Mouse (Mus musculus): ENCODE results near the gene Pdss2. TPM values are rescaled to one million over a fixed set of nuclear protein-coding genes. Genes with fewer than 3 reads are reported as not detected.
A peak's percentile ranks its signal among the peaks of the same experiment; 100 is the strongest.

Gene Pdss2
- polyA plus RNA-seq, 1 experiment from 2014 or later = 16.5 TPM

DNA sequence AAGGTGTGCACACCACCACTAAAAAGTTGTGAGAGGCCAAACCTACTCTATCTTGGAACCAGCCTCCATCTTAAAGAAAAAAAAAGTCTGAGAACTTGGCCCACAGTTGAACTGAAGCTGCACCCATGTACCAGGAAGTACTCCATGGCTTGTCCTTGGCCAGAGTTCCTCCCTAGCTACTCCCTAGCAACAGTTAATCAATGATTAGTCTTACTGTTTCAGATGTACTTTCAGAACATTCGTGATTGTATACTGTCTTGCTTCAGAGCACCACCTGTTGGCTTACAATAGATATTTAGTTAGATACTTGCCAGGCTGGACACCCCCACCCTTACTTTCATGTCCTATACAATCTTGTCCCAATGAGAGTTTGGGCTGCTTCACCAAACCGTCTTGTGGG is 50.0 kb downstream of the Pdss2 start:
- H3K36me3 ChIP-seq (ENCODE audit: control insufficient read depth, insufficient read depth, low read length) = no peaks in the 10 kb centered on the region
- peak; percentile 98 for ATAC-seq
- no peak overlapping the region for H3K9ac ChIP-seq (ENCODE audit: low read depth, low read length)
- no peaks in the 10 kb centered on the region for H3K9me3 ChIP-seq (ENCODE audit: control insufficient read depth, low read length)
- WGBS = 65% methylated on average over 2 of the region's 2 CpGs
- no peak overlapping the region for H3K4me2 ChIP-seq (ENCODE audit: low read depth, low read length)
- peak overlapping the region; percentile 57 for H3K27ac ChIP-seq (ENCODE audit: low read length)
- H3K4me3 ChIP-seq (ENCODE audit: low read length) = no peak overlapping the region
- peaks cover 3% of the 10 kb centered on the region for H3K4me1 ChIP-seq (ENCODE audit: control insufficient read depth, insufficient read depth, low read length)
- H3K27me3 ChIP-seq (replicated peaks; ENCODE audit: control insufficient read depth, insufficient read depth, low read length) = no peaks in the 10 kb centered on the region

DNA sequence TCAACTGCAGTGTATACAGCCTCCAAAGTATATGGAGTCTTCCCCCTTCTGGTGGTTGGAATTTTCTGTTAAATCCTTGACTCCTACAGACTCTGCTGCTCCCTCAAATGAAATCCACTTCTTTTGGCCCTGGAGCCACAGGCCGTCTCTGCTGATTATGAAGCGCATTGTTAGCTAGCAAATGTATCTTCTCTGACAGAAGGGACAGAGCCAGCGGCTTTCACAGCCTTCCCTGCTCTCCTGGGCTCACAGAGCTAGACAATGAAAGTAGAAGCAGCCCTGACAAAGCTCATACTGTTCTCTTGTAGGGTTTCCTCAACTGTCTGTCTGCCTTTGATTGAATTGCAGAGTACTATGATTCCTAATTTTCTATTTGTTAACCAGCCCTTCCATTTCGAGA is 51.1 kb downstream of the Pdss2 start:
- Histone ChIP-seq H3K36me3 (ENCODE audit: control insufficient read depth, insufficient read depth, low read length) (no peaks in the 10 kb centered on the region), H3K4me1 (ENCODE audit: control insufficient read depth, insufficient read depth, low read length) (peaks cover 10% of the 10 kb centered on the region), H3K9me3 (ENCODE audit: control insufficient read depth, low read length) (no peaks in the 10 kb centered on the region), H3K4me2 (ENCODE audit: low read depth, low read length) (no peak overlapping the region), H3K27me3 (replicated peaks; ENCODE audit: control insufficient read depth, insufficient read depth, low read length) (no peaks in the 10 kb centered on the region), H3K9ac (ENCODE audit: low read depth, low read length) (no peak overlapping the region), H3K4me3 (ENCODE audit: low read length) (no peak overlapping the region), H3K27ac (ENCODE audit: low read length) (peak overlapping the region; percentile 38; the same call in 1 of the 2 replicates)
- ATAC-seq = no peak
- WGBS = 82% methylated on average over 4 of the region's 4 CpGs

DNA sequence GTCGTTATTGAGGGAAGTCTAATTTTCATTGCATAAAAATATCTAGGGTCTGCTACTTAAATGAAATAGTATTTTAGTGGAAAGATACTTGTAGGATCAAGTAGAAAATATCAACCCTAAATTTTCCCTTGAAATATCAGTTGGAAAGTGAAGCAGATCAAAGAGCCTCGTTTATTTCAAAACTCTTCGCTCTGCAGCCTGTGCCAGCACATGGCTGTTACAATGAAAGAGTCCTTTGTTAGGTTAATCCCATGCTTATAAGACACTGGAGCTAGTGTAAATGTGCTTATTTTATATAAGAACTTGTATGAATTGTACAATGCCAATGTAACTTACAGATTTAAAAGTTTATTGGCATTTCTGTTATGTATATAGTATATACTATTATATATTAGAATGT is 51.8 kb downstream of the Pdss2 start:
- H3K4me2 ChIP-seq (ENCODE audit: low read depth, low read length) = no peak overlapping the region
- WGBS = 78% methylated on average over 3 of the region's 3 CpGs

DNA sequence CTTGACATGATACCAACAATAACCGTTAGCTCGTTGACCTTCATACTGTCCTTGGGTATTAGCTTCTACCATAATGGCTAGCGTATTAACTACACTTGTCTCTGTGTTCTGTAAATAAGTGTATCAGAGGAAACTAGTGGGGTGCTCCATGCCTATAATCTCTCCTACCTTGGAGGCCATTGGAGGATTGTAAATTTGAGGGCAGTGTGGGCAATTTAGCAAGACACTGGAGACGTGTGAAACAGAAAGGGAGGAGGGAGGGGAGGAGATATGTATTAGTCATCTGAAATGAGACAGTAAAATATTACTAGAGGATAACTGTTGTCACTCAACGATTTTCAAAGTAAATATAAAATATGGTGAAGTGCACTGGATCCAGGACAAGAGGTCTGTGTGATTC is 54.2 kb downstream of the Pdss2 start:
- WGBS = 78% methylated on average over 5 of the region's 5 CpGs
- H3K9me3 ChIP-seq (ENCODE audit: control insufficient read depth, low read length) = no peaks in the 10 kb centered on the region
- no peak for ATAC-seq
- no peak overlapping the region for H3K27ac ChIP-seq (ENCODE audit: low read length)
- H3K4me3 ChIP-seq (ENCODE audit: low read length) = no peak overlapping the region
- H3K36me3 ChIP-seq (ENCODE audit: control insufficient read depth, insufficient read depth, low read length) = no peaks in the 10 kb centered on the region
- H3K27me3 ChIP-seq (replicated peaks; ENCODE audit: control insufficient read depth, insufficient read depth, low read length) = no peaks in the 10 kb centered on the region
- H3K4me1 ChIP-seq (ENCODE audit: control insufficient read depth, insufficient read depth, low read length) = peaks cover 24% of the 10 kb centered on the region
- H3K9ac ChIP-seq (ENCODE audit: low read depth, low read length) = no peak overlapping the region
- H3K4me2 ChIP-seq (ENCODE audit: low read depth, low read length) = no peak overlapping the region

More for the DNA sequence above, 51.8 kb downstream of the Pdss2 start:
- Histone ChIP-seq H3K27ac (ENCODE audit: low read length) (no peak overlapping the region), H3K4me1 (ENCODE audit: control insufficient read depth, insufficient read depth, low read length) (peaks cover 16% of the 10 kb centered on the region), H3K36me3 (ENCODE audit: control insufficient read depth, insufficient read depth, low read length) (no peaks in the 10 kb centered on the region), H3K4me3 (ENCODE audit: low read length) (no peak overlapping the region), H3K9ac (ENCODE audit: low read depth, low read length) (no peak overlapping the region), H3K9me3 (ENCODE audit: control insufficient read depth, low read length) (no peaks in the 10 kb centered on the region), H3K27me3 (replicated peaks; ENCODE audit: control insufficient read depth, insufficient read depth, low read length) (no peaks in the 10 kb centered on the region)
- no peak for ATAC-seq

DNA sequence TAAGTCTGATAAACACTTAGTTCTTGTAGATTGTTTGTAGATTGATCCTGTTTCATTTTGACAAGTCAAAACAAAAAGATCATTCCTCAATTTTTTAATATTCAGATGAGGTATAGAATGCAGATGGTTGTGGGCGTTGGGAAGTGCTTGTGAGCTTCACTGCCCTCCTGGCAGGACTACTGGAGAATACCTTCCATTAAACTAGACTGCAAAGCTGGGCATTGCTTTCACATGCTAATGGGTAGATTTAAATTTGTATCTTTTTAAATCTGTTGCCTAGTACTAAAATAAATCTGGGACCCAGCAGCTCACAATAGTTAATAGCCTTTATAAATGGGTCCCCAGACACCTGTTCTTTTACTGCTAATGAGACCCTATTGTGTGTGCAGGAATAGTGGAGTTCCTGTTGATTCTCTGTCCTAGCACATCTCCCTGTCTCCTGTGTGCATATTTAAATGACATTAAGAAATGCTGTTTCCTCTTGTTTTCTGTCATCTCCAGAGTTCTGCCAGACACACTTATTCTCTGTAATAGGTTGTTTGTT is 54.9 kb downstream of the Pdss2 start:
- WGBS = 74% methylated on average over 1 of the region's 1 CpGs
- no peaks in the 10 kb centered on the region for H3K36me3 ChIP-seq (ENCODE audit: control insufficient read depth, insufficient read depth, low read length)
- no peak overlapping the region for H3K27ac ChIP-seq (ENCODE audit: low read length)
- no peak overlapping the region for H3K9ac ChIP-seq (ENCODE audit: low read depth, low read length)
- H3K4me3 ChIP-seq (ENCODE audit: low read length) = no peak overlapping the region
- no peaks in the 10 kb centered on the region for H3K9me3 ChIP-seq (ENCODE audit: control insufficient read depth, low read length)
- no peak overlapping the region for H3K4me2 ChIP-seq (ENCODE audit: low read depth, low read length)
- H3K27me3 ChIP-seq (replicated peaks; ENCODE audit: control insufficient read depth, insufficient read depth, low read length) = no peaks in the 10 kb centered on the region
- no peak for ATAC-seq
- peaks cover 24% of the 10 kb centered on the region for H3K4me1 ChIP-seq (ENCODE audit: control insufficient read depth, insufficient read depth, low read length)

DNA sequence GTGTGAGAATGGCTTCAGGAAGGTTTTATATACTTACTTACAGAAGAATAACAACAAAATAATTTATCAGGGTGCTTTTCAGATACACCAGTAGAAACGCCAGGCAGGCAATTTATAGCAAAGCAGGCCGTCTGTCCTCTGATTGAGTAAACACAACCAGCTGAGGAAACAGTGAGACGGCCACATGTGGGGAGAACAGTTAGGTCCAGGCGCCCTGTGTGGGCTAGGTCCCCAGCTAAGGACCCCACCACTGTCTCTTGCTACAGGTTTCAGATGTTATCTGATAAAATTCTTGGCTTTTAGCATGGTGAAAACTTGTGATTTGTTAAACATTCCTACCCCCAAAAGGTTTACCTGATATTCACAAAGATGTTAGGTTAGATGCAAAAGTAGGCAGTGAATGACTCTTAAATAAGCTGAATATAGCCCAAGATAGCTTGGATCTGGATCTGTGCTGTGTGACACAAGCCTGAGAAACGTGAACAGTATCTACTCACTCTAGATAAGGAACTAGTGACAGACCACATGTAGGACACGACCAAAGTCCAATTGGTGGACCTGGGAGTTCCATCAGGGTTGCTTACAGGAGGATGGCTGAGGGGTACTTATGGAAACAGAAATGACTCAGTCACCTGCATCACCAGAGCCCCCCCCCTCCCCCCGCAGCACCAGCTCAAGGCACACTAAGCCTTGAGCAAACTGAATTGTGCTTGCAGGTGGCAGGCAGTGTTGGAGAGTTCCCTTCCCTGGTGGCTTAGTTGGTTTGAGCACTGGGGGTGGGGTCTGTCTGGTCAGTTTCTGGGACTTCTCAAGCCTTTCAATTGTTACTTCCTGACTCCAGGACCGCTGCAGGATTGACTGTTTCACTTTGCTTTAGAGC is 56.2 kb downstream of the Pdss2 start:
- no peak overlapping the region for H3K9ac ChIP-seq (ENCODE audit: low read depth, low read length)
- 0 out of 2 replicates have a peak overlapping the region, but pooled peaks have one; percentile 19 for H3K4me2 ChIP-seq (ENCODE audit: low read depth, low read length)
- no peaks in the 10 kb centered on the region for H3K36me3 ChIP-seq (ENCODE audit: control insufficient read depth, insufficient read depth, low read length)
- ATAC-seq = peak; percentile 92
- peak overlapping the region; percentile 43 for H3K27ac ChIP-seq (ENCODE audit: low read length)
- no peaks in the 10 kb centered on the region for H3K27me3 ChIP-seq (replicated peaks; ENCODE audit: control insufficient read depth, insufficient read depth, low read length)
- WGBS = 38% methylated on average over 8 of the region's 8 CpGs
- no peaks in the 10 kb centered on the region for H3K9me3 ChIP-seq (ENCODE audit: control insufficient read depth, low read length)
- H3K4me3 ChIP-seq (ENCODE audit: low read length) = no peak overlapping the region
- H3K4me1 ChIP-seq (ENCODE audit: control insufficient read depth, insufficient read depth, low read length) = peaks cover 24% of the 10 kb centered on the region

DNA sequence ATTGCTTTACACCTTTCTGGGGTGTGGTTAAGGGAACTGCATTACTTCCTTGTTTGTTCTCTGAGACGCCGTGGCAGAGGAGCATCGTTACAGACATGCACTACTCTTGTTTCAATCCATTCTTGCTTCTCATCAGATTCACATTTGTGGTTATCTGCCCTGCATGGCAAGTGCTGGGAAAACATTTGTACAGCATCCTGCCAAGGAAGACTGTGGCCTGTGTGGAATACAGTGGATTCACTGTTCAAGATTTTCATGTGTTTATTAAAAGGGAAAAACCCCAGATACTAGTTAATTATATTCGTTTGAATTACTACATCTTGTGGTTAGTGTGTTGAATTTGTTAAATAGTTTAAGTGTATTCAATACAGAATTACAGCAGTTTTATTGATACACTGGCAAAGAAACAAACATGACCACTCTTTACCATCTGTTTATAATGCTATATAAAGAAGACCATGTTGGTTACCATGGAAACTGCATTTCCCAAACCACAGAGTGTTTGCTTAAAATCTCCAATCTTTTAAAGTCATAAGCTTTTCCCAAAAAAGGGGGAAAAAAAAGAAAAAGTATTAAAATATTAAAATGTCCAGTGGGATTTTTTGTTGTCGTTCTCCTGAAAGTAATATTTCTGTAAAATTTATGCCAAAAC is 58.5 kb downstream of the Pdss2 start:
- Histone ChIP-seq H3K4me2 (ENCODE audit: low read depth, low read length) (no peak overlapping the region), H3K27ac (ENCODE audit: low read length) (no peak overlapping the region), H3K4me3 (ENCODE audit: low read length) (no peak overlapping the region), H3K9ac (ENCODE audit: low read depth, low read length) (no peak overlapping the region), H3K36me3 (ENCODE audit: control insufficient read depth, insufficient read depth, low read length) (no peaks in the 10 kb centered on the region), H3K4me1 (ENCODE audit: control insufficient read depth, insufficient read depth, low read length) (peaks cover 24% of the 10 kb centered on the region), H3K9me3 (ENCODE audit: control insufficient read depth, low read length) (no peaks in the 10 kb centered on the region), H3K27me3 (replicated peaks; ENCODE audit: control insufficient read depth, insufficient read depth, low read length) (no peaks in the 10 kb centered on the region)
- 64% methylated on average over 5 of the region's 5 CpGs for WGBS
- no peak for ATAC-seq

DNA sequence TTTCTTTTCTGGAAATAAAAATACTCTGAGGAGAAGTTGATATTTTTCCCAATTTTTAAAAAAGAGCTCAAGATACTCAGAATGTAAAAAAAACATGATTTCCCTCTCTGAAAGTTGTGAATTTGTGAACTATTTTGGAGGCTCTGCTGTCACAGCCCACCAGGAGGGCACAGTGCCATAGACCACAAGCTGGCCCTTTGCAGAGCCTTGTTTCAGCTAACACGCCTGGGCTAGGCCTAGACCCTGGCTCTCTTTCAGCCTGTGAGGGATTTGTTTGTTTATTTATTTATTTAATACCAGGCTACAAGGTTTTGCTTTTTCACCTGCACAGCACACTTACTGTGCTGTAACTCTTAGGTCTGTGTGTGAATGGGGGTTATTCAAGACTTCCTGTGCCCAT is 64.3 kb downstream of the Pdss2 start:
- no peaks in the 10 kb centered on the region for H3K27me3 ChIP-seq (replicated peaks; ENCODE audit: control insufficient read depth, insufficient read depth, low read length)
- no peak overlapping the region for H3K4me3 ChIP-seq (ENCODE audit: low read length)
- 89% methylated on average over 1 of the region's 1 CpGs for WGBS
- no peak for ATAC-seq
- H3K36me3 ChIP-seq (ENCODE audit: control insufficient read depth, insufficient read depth, low read length) = no peaks in the 10 kb centered on the region
- H3K9ac ChIP-seq (ENCODE audit: low read depth, low read length) = no peak overlapping the region
- no peaks in the 10 kb centered on the region for H3K4me1 ChIP-seq (ENCODE audit: control insufficient read depth, insufficient read depth, low read length)
- no peaks in the 10 kb centered on the region for H3K9me3 ChIP-seq (ENCODE audit: control insufficient read depth, low read length)
- H3K4me2 ChIP-seq (ENCODE audit: low read depth, low read length) = no peak overlapping the region
- no peak overlapping the region for H3K27ac ChIP-seq (ENCODE audit: low read length)

DNA sequence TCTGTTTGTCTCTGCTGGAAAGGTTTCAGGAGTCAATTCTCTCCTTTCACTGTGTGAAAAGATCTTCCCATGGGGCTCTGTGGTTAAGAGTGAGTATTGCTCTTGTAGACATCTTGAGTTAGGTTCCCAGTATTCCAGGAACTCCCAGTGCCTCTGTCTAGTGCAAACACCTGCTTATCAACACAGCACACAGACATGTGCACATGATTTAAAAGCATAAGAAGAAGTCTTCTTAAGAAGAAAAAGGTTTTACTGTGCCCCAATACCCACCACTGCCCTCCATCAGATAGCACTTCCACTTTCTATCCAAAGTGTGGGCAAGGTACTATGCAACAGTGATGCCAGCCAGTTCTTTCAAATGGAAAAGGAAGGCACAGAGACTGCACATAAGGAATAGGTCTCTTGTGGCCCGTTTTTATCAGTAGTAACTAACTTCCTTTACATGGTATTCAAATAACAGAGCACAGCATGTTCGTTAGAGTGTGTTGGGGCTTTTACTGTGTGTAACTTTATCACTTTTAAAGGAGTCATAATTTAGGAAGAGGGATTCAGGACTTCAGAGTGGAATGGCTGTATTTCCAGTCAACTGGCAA is 69.4 kb downstream of the Pdss2 start:
- no peak for ATAC-seq
- Histone ChIP-seq H3K9me3 (ENCODE audit: control insufficient read depth, low read length) (no peaks in the 10 kb centered on the region), H3K9ac (ENCODE audit: low read depth, low read length) (no peak overlapping the region), H3K4me1 (ENCODE audit: control insufficient read depth, insufficient read depth, low read length) (peaks cover 5% of the 10 kb centered on the region; the same call in 1 of the 2 replicates), H3K4me2 (ENCODE audit: low read depth, low read length) (no peak overlapping the region), H3K4me3 (ENCODE audit: low read length) (no peak overlapping the region), H3K27ac (ENCODE audit: low read length) (no peak overlapping the region), H3K36me3 (ENCODE audit: control insufficient read depth, insufficient read depth, low read length) (no peaks in the 10 kb centered on the region), H3K27me3 (replicated peaks; ENCODE audit: control insufficient read depth, insufficient read depth, low read length) (no peaks in the 10 kb centered on the region)
- WGBS = 74% methylated on average over 2 of the region's 2 CpGs

Data from intestine, embryonic 16.5 days (tissue).